Mouse (Mus musculus) MEL (cell line): ENCODE measurements around the gene Trak1.

Source experiments
- CHD2 ChIP-seq: IDR thresholded peaks from 2 replicates; pipeline ENCODE4 v1.6.1; 2011; ENCODE audit warnings: low read length, improper control_type of control experiment
- E2F4 ChIP-seq: IDR thresholded peaks from 2 replicates; pipeline ENCODE4 v1.6.1; 2011; ENCODE audit warnings: low read depth, low read length, improper control_type of control experiment, borderline replicate concordance
- POLR2A ChIP-seq, 2 experiments: IDR thresholded peaks; 2 replicates each; pipeline ENCODE4 v1.6.1; 2011 to 2012; ENCODE audit warnings: low read length in 2 of 2, mild to moderate bottlenecking in 2 of 2, control low read depth in 1 of 2, improper control_type of control experiment in 1 of 2, low read depth in 1 of 2, moderate library complexity in 1 of 2; ENCODE audit not compliant: control insufficient read depth in 1 of 2, insufficient read depth in 1 of 2, poor library complexity in 1 of 2

DNA sequence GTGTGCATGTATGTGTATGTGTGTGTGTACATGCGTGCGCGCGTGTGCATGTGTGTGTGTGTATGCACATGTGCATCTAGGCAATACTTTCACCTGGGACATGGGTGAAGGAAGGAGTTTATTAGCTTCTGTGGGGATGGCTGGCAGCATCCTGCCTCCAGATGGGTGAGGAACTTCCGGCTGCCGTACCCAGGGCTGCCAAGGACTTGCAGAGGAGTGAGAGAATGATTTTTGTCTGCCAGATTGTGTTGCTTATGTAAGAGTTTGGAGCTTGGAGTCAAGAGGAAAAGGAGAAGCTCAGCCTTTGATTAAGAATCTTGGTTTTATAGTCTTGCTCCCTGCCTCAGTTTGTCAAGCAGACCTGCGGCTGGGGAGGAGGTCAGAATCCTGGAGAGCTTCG, 208.0 kb downstream of the Trak1 start:
- TF ChIP-seq POLR2A (IDR thresholded peaks at IDR 0.05; ENCODE audit: control insufficient read depth in 1 of 2, insufficient read depth in 1 of 2, low read depth in 1 of 2, low read length in 2 of 2, poor library complexity in 1 of 2) (no peak), CHD2 (no peak), E2F4 (no peak)
